Mouse (Mus musculus): ENCODE data around the gene Ghrhr.

Gene Ghrhr

DNA sequence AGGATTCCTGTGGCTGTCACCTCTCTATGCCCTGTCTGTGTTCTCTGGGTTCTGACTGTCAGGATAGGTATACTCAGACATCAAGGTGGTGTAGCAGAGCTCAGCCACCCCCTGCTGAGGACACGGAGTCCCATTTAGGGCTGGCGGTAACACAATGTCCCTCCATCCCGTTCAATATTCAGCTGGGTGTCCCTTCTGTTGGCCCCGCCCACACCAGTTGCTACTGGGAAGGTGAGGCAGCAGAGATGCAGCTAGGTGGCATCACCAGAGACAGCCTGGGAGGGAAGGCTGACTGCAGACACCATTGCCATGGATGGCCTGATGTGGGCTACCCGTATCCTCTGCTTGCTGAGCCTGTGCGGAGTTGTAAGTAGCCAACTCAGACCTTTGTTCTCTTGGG is at the start of gene Ghrhr:
Gene Ghrhr, plus strand, starts transcription at position 220 of the 400 bp plus-strand sequence.
- no peak for DNase-seq

DNA sequence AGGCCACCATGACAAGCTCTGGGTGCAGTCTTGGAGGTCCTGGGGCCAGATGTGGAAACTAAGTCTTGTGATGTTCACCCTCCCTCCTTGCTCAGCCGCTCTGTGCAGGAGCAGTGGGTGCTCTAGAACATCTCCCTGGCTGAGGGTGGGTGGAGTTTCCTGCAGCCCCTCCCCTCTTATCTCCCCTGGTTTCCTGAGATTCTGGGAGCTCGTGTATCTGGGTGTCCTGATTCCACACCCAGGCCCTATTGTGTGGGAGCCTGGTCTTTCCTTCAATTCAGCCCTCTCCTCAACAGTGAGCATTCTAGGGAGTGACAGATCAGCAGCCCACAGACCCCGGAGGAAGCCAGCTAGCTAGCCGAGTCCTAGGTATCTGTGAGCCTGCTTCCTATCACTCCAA is 49.8 kb upstream of the Ghrhr start:
- no peak for DNase-seq

DNA sequence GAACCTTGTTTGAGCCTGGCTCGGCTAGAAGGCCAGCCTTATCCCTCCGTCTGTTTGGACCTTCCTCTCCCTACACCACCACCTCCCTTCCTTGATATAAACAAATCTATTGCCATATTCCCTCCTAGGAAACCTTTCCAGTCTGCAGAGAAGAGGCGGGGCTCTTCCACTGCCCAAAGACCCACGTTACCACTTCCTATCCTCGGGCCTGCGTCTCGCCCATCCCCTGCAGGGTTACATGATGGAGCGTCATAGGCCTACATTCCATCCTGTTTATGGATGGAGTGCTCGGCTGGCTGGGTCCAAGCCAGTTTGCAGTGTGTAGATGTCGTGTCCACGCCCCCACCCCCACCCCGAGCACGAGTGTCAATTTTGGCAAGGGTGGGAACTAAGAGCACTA is 48.8 kb upstream of the Ghrhr start:
- DNase-seq: no peak

DNA sequence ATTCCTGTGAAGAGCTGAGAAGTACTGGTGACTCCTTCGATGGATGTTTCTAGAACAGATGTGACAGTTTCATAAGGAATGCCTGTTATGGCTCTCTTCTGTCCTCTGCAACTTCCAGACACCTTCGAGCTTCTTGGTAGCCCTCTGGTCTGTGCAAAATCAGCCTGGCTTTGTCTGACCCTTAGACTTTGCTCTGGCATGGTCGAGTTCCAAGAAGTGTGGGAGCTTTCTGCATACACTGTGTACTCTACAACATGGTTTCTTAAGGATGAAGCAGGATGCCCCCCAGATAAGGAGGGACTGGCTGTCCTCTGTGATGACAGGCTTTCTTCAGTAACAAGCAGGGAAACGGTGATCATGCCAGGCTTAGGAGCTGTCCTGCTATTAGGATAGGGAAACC is 47.9 kb upstream of the Ghrhr start:
- no peak for DNase-seq

DNA sequence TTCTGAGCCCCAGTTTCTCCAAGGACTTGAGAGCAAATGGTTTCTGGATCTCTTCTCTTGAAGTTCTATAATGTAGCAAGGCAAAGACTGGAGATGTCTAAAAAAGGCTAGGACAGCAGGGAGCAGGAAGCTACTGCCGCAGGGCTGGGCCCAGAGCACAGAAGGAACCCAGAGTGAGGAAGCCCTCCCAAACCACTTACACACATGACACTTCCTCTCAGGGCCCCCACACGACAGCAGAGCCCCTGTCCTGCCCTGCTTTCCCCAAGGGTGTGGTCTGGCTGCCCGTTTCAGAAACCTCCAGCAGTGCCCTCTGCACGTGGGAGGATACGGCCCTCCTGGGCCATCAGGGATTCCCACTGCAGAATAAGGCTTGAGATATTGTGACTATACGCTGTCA is 44.8 kb upstream of the Ghrhr start:
- no peak for DNase-seq

DNA sequence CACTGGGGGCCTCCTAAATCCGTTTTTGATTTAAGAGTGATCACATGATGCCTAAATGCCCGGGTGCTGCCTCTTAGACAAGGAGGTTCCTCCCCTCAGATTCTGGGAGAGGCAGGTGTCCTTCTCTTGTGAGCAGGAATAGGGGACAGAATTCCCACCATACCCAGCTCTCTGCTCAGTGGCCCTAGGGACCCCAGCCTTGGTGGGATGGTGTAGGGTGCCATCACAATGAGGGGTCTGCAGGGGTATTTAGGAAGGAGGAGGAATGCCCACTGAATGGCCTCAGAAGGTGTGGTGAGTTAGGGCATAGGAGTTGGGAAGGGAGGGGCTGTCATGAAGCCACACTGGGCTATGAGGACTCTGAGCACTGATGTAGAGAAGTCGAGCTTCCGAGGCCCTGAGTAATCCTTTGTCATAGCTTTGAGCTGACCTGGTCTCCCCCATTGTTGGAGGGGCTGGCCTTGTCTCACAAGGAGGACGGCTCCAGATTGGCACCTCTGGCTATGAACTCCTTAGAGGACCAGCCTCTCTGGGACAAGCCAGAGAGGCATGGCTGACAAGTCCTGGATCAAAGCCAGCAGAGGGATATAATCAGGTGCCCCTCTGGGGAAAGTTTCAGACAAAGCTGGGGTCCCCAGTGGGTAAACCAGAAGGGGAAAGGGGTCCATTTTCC is 43.9 kb upstream of the Ghrhr start:
- peak; percentile 39 for DNase-seq

DNA sequence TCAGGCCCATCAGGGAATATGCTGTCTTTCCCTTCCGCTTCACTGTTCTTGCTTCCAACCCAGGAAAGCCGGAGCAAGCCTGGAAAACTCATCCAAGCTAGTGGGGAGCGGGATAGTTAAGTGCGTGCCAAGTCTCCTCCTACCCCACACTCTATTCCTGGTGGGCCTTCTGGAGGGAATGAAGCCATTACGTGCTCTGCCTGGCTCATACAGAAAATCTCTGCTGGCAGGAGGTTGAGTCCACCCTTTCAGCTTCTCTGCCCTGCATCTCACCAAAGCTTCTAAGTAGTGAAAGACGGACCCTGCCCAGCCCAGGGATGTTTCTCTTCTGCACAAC is 43.4 kb upstream of the Ghrhr start:
- no peak for DNase-seq

DNA sequence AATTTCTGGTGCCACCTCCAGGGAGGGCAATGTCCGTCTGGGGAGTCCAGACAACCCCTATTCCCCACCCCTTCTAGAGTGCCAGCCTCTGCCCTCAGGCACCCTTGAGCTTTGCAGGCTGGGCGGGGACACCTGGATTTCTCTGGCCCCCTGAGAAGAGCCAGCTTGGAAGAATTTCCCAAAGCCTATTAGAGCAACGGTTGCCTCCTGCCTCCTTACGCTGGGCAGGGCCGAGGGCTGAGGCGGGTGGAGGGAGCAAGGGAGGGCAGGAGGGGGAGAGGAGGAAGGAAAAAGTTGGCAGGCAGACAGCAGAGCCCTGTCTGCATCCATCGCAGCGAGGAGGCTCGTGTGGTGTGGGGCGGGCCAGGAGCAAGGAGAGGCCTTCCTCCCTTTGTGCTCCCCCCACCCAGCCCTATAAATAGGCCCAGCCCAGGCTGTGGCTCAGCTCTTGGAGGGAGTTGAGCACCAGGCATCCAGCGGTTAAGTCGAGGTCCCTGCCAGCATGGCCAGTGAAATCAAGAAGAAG is 40.0 kb upstream of the Ghrhr start, which contains the start of gene Aqp1:
Gene Aqp1, plus strand, starts transcription at position 444 of the 526 bp plus-strand sequence.
- DNase-seq: peak; percentile 86

DNA sequence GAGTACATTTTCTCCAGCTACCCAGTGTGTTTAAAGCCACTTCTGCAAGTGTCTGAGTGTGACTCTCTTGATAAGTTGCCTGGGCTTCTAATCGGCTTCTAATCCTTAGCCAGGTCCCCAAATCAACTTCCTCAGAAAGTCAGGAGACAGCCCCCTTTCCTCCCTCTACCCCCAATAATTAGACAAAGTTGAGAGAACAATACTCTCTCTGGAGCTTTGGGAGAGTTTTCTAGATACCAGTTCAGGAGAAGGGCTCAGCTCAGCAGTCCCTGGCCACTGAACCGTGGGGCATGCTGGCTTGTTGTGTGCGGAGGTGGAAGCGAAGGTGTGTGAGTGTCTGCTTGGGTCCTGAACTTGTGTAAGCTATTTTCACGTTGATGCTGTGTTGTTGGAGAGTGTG is 38.9 kb upstream of the Ghrhr start:
- no peak for DNase-seq

DNA sequence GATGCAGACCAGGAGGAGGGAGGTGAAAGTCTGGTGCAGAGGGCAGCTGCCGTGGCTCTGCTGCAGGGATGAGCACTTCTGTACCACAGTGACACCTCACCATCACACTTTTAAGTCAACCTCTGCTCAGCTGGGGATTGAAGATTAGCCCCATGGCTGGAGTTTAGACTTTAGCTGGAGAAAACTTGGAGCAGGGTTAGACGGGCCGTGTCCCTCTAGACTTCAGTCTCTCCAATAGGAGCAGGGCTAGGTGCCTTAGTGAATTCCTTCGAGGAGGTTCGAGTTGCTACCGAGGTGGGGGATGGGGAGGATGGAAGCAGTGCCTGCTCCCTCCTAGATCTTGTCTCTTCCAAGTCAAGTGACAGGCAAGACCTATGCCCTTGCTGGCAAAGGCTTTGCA is 38.0 kb upstream of the Ghrhr start:
- no peak for DNase-seq

DNA sequence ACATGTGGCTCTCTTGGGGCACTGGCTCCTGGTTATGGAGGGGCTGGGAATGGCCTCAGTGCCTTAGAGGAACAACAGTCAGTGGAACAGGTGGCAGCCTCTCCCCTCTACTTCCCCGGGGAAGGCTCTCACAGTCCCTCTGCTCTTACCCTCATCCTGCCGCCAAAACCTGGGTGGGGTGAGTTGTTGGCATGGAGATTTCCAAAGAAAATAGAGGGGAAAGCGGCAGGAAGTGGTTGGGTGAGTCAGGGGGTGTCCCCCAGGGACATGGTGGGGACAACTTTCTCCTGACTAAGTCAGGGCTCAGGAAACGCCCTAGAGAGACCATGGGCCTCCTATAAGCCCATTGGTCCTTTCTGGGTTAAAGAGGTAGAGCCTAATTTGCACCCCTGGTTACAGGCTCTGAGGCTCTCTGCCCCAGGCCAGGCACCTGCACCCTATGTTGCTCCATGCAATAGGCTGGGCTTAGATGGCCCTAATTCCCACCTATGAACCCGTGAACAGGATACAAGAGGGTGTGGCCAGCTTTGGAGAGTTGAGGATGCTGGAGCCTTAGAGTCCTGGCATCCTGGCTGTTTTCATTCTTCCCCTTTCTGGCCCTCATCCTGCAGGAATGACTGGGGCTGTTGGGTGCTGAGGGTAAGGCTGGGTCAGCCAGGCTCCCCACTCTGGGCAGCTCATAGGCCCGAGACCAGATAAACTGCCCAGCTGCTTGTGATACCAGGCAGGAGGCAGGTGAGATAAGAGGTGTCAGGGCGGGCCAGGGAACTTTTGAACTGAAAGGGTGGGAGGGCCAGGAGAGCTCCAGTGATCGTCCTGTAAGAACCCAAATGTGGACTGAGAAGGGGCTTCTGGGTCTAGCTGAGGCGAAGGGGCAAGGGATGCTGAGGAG is 36.9 kb upstream of the Ghrhr start:
- DNase-seq: no peak

DNA sequence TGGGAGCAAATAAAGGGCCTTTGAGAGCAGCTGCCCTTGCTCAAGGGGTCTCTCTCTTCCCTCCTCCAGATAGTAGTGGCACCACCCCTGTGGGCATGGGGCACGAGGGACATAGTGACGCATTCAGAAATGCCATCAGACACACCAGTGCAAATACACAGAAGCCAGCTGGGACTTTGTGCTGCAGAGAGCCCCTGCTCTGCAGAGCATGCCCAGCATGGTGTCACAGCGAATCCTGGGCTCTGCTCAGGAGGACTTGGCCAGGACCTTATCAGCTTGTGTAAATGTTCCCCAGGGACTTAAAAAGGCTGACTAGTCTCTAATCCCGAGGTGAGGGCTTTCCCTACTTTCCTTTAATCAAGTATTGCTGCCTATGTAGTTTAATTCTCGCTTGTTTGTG is 34.4 kb upstream of the Ghrhr start:
- no peak for DNase-seq

DNA sequence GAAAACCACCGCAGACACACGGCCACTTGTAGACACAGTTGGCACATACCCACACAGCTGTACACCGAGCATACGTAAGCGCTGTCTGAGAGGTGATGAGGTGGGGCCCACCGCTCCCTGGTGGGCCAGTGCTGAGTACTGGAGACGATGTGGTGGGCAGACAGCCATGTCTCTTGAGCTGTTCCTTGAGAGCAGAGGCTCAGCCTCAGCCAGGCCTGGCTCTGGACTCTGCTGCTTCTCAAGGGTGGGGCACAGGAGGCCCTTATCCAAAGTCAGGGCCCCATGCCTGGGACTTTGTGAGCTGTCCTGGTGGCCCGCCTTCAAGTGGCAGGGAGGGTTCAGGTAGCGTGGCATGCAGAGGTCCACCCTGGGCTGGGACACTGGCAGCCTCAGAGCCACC is 33.8 kb upstream of the Ghrhr start:
- DNase-seq: no peak

DNA sequence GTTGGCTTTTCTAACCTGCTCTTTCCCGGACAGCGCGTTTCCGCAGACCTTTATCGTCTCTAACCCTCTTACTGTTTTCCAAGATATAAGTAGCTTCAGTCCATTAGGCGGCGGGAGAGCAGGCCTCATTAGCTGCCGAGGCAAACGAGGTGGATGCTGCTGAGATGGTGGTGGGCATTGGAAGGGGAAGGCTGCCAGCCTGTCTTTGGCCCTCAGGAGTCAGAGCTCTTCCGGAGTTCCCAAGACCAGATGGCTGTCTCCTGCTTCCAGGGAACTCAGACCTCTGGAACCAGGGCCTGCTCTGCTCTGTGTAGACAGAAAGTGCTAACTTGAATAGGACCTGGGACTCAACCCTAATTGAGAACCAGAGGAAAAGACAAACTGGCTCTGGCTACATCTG is 32.6 kb upstream of the Ghrhr start:
- no peak for DNase-seq

DNA sequence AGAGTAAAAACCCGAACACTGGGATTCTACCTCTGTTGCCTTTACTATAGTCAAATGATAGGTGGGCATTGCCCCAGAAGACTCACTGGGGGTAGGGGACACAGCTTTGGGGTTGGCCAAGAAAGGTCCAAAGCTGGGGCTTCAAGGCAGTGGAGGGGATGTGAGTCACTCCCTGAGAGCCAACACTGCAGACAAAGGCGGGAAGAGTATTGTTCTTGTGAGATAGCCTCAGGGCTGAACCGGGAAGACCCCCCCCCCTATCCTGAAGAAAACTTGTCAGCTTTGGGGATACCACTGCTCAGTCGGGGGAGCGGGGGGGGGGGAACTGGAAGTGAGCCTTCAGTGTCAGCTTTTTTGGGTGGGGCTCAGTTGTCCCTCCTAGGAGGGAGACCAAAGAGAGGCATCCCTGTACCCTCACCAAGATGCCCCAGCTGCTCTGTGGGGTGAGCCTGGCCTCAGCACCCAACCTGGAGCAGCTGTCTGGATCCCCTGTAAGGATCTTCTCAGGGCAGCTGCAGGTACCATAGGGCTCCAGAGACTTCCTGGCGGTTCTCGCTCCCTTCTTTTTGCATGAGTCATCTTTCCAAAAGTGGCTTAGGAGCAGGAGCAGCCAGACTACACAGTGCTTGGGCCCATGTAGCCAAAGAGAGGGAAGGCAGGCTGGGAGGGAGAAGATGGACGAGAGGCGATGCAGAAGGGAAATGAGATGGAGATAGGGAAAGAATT is 31.6 kb upstream of the Ghrhr start:
- DNase-seq: no peak

DNA sequence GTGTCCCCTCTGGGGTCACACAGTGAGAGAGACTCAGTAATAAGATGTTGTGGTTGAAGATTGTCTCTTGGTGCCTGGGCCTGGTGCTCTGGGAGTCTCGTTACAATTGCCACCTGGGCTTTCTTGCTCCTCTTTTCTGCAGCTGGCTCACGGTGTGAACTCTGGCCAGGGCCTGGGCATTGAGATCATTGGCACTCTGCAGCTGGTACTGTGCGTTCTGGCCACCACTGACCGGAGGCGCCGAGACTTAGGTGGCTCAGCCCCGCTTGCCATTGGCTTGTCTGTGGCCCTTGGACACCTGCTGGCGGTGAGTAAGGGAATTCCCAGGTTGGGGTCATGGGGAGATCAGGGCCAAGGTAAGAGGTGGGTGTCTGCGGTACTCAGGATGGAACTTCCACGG is 30.8 kb upstream of the Ghrhr start:
- no peak for DNase-seq

DNA sequence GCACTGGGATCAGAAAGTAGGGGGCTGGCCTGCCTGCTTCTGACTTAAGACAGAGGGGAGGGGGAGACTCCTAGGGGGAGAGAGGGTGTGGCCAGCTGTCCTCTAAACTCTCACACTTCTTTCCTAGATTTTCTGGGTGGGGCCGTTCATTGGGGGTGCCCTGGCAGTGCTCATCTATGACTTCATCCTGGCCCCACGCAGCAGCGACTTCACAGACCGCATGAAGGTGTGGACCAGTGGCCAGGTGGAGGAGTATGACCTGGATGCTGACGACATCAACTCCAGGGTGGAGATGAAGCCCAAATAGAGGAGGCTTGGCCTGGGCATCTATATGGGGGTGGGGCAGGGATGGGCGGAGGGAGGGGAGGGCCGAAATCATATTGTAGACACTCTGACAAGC is 29.6 kb upstream of the Ghrhr start:
- no peak for DNase-seq

DNA sequence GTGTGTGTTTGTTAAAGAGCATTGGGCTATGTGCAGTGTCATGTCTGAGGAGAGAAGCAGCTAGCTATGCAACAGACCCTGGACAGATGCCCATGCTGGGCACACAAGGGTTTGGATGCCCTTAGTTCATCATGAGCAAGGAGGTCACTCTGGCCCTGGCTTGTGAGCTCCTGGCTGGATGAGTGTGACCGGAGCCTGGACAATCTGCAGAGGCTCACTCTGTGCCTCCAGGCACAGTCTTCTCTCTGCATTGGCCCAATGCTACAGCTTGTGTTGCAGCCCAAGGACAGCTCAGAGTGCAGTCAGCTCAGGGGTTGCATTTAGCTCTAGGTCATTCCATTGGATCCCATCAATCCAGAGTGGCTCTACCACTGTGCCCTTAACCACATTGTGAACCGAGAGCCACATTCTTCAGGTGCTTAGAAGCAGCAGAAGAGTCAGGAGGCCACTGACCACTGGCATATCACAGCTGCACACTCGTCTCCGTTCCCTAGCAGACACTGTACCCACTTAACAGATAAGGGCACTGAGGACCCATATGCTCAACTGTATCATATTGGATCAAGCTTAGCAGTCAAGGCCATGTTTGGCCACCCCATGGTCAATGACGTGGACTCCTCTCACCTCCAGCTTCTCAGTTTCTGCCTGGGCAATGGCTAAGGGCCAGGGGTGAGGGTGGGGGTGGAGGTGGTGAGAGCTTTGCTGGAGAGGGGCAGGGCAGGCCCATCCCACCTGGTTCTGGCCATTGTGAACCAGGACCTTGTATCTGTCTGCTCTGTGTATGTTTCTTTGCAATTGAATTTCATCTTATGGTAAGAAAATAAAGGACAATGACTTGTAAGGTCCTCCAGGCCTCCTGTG is 28.2 kb upstream of the Ghrhr start:
- no peak for DNase-seq

DNA sequence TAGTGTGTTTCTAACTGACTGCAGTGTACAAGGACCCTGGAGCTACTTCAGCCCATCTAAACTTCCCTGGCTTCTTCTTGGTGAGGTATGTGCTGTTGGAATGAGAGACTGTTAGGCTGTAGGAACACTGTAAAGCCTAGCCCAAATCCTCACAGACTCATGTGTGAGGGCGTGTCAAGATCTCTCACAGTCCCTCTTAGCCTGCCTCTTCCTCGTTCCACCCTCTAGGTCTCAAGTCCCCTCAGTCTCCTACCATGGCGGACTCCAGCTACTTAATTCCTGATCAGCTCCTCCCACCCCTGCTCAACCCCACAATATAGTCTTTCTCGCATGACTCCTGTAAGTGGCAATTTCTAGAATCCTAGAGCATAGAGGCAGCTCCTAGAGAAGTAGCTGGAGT is 26.9 kb upstream of the Ghrhr start:
- no peak for DNase-seq

DNA sequence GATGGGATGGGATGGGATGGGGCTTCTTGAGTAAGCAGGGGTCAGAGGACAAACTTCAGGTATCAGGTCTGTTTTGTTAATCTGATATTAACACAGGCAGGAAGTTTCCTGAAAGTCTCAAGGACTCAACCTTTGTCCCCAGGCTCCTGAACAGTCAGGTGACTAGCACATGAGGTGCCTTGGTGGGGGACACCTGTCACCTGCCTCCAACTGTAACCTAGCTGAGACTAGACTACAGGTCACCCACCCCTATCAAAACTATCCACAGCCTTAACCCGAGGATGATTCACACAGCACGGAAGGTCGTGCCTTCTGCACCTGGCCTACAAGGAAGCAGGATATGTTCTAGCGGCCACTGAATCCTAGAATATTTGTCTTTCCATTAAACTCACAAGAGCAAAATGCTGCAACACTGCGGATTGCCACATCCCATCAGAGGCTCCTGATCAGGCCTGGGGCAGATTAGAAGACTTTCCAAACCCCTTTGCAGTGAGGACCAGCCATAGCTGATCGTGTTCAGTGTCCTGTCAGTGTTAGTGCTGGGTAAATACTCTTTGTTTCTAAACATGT is 25.6 kb upstream of the Ghrhr start:
- no peak for DNase-seq

DNA sequence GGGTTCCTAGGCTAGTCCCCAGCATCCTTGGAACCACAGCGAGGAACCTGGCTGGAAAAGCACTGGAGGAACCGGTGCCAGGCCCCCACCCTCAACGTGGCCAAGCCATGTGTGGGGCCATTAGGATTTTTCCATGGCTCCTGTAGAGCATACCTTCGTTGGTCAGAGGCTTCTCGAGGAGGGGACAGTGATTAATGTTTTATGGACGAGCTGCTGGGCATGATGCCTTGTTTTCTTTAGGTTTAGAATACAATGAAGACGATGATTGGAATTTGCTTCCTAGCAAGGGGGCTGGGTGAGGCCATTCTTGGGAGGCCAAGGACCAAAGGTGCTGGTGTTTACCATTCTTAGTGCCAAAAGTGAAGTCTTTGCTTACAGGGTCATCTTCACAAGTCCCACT is 24.4 kb upstream of the Ghrhr start:
- no peak for DNase-seq

DNA sequence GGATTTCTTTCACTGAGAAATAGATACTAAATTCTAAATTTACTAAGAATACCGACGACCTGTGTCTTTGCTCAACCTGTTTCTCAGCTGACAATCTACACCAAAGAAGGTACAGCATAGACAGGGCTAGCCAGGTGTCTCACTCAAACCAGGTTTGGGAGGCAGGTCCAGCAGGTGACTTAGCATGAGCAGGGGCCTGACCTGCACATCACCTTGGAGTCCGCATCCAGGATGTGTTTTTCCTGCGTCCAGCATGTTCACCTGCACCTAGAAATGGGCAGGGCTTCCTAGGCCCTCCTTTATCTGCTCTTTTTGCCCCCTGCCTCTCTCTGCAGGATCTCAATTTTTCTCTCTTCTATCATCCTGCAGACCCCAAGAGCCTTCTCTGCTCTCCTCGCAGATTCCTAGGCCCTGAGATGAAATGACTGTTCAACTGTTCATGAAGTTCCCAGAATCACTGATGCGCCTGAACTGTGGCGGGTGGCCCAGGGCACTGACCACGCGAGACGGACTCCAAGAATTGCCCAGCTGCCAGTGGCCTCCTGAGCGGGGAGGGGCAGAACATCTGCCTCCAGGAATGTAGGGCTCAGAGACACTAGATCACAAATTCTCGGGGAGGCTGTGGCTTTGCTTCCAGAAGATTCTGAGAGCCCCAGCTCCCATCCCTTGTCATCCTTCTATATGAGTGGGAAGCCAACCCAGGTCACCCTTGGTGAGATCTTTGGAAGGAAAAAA is 22.2 kb upstream of the Ghrhr start:
- DNase-seq: no peak

Data from retina, postnatal 1 day (tissue).